Mouse (Mus musculus): Measurements from ENCODE around the gene Myrip. TPM values are rescaled to one million over a fixed set of nuclear protein-coding genes. Genes with fewer than 3 reads are reported as not detected.

Myrip gene
- polyA plus RNA-seq, 1 experiment from 2014 or later, result 8.1 TPM

DNA sequence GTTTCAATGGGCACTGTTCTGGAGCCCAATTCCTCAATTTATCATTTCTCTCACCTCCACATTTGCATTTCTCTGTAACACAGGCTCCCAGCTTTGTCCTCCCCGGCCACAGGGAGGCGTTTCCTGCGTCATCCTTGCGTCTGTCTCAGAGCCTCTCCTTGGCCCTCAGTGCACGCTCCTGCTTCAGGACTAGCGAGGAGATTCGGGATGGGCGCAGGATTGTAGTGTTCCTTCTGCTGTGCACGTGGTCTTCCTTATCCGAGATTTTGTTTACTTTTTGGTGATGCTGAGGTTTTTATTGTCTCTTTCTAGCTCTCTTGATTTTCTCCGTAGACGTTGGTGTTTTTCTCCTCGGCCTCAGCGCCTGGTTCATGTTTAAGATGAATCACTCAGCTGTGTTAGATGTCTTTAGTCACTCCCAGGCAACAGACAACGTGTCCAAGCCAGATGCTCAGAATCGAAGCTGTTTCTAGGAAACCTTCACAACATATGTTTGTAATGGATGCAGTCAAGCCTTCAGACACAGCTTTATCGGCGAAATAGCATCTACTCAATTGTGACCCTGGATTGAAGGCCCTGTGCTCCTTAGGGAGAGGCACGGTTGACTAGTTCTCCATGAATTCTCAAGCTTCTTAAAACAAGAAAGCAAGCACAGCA is 218.3 kb downstream of the Myrip start:
- no peaks in the 10 kb centered on the region for H3K36me3 ChIP-seq
- no peak for ATAC-seq (ENCODE audit: low FRiP score, low read depth)
- no peak overlapping the region for H3K4me3 ChIP-seq
- H3K27me3 ChIP-seq, result no peaks in the 10 kb centered on the region
- H3K9me3 ChIP-seq, result no peaks in the 10 kb centered on the region
- no peaks in the 10 kb centered on the region; the same call in 1 of the 2 replicates for H3K4me1 ChIP-seq (replicated peaks)
- no peak overlapping the region for H3K9ac ChIP-seq
- H3K4me2 ChIP-seq, result peak overlapping the region; percentile 20; the same call in 1 of the 2 replicates
- no peak overlapping the region for H3K27ac ChIP-seq (replicated peaks)
- 37% methylated on average over 19 of the region's 19 CpGs for WGBS

DNA sequence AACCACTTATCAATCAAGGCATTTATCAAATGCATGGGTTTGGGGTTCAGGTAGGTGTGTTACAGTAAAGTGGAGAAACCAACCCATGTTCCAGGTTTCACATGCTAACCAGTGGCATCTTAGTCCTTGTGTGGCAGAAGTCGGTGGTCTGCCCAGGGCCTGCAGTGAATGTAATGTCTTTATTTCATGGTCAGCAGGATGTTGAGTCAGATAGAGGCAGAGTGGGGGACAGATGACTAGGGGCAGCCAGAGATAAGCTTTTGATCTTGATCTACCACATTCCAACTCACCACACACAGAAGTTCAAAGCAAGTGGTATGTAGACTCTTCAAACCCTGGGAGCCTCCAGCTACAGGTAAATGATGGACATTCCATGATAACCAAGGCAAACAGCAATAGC is 219.8 kb downstream of the Myrip start:
- Histone ChIP-seq H3K9me3 (no peaks in the 10 kb centered on the region), H3K36me3 (no peaks in the 10 kb centered on the region), H3K4me2 (no peak overlapping the region), H3K4me3 (no peak overlapping the region), H3K27ac (replicated peaks) (no peak overlapping the region), H3K4me1 (replicated peaks) (no peaks in the 10 kb centered on the region; the same call in 1 of the 2 replicates), H3K9ac (no peak overlapping the region), H3K27me3 (no peaks in the 10 kb centered on the region)
- WGBS, result 89% methylated on average over 1 of the region's 1 CpGs
- no peak for ATAC-seq (ENCODE audit: low FRiP score, low read depth)

Other genes with a start within 250 kb of the Myrip start
- gene Cx3cr1, start 231.6 kb upstream of the Myrip start, polyA plus RNA-seq (2015; fragmentation: Nextera tagmentation; extraction: Ambion mirVana), result 9.9 and 10.0 TPM in 2 replicates
- gene Ccr8, start 209.4 kb upstream of the Myrip start, polyA plus RNA-seq (2015; fragmentation: Nextera tagmentation; extraction: Ambion mirVana), result not detected in 2 replicates
- 44.0 and 44.7 TPM in 2 replicates for gene Slc25a38, start 191.1 kb upstream of the Myrip start, polyA plus RNA-seq (2015; fragmentation: Nextera tagmentation; extraction: Ambion mirVana)
- 927 and 930 TPM in 2 replicates for gene Rpsa, start 173.8 kb upstream of the Myrip start, polyA plus RNA-seq (2015; fragmentation: Nextera tagmentation; extraction: Ambion mirVana)
- gene Mobp, start 151.8 kb upstream of the Myrip start, polyA plus RNA-seq (2015; fragmentation: Nextera tagmentation; extraction: Ambion mirVana), result 0.14 and 0.23 TPM in 2 replicates
- 283 and 285 TPM in 2 replicates for gene Eif1b, start 190.7 kb downstream of the Myrip start, polyA plus RNA-seq (2015; fragmentation: Nextera tagmentation; extraction: Ambion mirVana)
- 3.2 and 4.1 TPM in 2 replicates for gene Entpd3, start 238.3 kb downstream of the Myrip start, polyA plus RNA-seq (2015; fragmentation: Nextera tagmentation; extraction: Ambion mirVana)